Mouse (Mus musculus): ENCODE data around the gene Sars. TPM values are rescaled to one million over a fixed set of nuclear protein-coding genes. Genes with fewer than 3 reads are reported as not detected.
A peak's percentile ranks its signal among the peaks of the same experiment; 100 is the strongest.

Sars gene
- polyA plus RNA-seq, 2 experiments, result 80.2 to 108 TPM

DNA sequence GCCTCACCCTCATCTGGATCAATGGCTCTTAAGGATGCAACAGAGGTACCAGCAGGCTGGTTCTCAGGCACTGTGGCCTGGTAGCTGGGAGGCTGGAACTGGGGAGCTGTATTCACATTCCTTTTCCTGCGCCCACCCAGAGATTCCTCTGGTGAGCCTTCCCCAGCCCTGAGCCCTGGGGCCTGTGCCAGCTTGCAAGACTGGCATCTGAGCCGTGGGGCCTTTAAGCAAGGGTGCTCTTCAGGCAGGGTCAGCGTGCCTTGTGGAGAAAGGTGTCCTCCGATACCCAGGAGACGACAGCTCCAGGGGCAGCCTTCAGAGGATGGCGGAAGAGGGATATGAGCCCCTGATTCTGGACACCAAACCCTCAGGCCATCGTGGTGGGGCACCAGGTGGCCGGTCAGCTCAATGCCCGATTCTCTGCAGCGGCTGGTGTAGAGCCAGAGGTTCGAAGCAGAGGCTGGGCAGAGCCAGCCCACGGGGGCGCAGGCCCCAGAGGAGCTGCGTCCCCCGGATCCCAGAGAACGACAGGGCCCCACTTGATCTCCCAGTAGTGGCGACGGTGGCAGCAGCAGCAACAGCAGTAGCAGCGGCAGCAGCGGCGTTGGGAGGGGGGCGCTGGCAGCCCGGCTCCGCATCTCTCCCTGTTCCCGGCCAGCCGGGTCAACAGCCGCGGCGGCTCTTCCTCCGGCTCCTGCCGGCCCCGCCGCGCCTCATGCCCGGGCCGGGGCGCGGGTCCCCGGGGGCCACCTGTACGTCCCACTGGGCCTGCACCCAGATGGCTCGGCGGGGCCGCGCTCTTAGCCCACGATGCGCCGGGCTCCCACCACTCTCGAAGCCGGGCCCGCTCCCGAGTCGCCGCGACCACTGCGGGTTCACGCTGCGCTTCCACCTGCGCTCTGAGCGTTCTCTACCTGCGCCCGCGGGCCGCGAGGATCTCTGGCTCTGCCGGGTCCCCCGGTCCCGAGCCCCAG is 29.9 kb downstream of the Sars start, which contains the start of gene Celsr2:
TSS of gene Celsr2 (minus strand) at position 696 of the 974 bp plus-strand sequence.
- H3K9ac ChIP-seq (ENCODE audit: low read depth, low read length, severe bottlenecking), result peak within 1 kb of the TSS; percentile 62
- TF ChIP-seq POLR2A (IDR thresholded peaks at IDR 0.05; ENCODE audit: borderline replicate concordance, extremely low read depth, insufficient read depth, insufficient read length), result no peak
- H3K27me3 ChIP-seq (ENCODE audit: control insufficient read depth, insufficient read depth, low read length), result 0 out of 2 replicates have a peak, but pooled peaks cover 10% of the 10 kb centered on the region
- peaks cover 10% of the 10 kb centered on the region; the same call in 1 of the 2 replicates for H3K4me1 ChIP-seq (ENCODE audit: control insufficient read depth, insufficient read depth, low read length)
- H3K36me3 ChIP-seq (ENCODE audit: control insufficient read depth, insufficient read depth, low read length), result peaks cover 25% of the 10 kb centered on the region
- peaks cover 15% of the 10 kb centered on the region for H3K9me3 ChIP-seq (ENCODE audit: control insufficient read depth, low read length)
- H3K27ac ChIP-seq (replicated peaks; ENCODE audit: low read depth, low read length), result no peak within 1 kb of the TSS
- DNase-seq (ENCODE audit: low spot score) (peak; percentile 58), ATAC-seq (ENCODE audit: low FRiP score, low read depth) (0 out of 2 replicates have a peak, but pooled peaks have one; percentile 6)
- peak within 1 kb of the TSS; percentile 99 for H3K4me2 ChIP-seq (replicated peaks; ENCODE audit: low read depth, low read length, severe bottlenecking)
- 9% methylated on average over 32 of the region's 67 CpGs for WGBS
- peak within 1 kb of the TSS; percentile 69 for H3K4me3 ChIP-seq (replicated peaks; ENCODE audit: low read length)

DNA sequence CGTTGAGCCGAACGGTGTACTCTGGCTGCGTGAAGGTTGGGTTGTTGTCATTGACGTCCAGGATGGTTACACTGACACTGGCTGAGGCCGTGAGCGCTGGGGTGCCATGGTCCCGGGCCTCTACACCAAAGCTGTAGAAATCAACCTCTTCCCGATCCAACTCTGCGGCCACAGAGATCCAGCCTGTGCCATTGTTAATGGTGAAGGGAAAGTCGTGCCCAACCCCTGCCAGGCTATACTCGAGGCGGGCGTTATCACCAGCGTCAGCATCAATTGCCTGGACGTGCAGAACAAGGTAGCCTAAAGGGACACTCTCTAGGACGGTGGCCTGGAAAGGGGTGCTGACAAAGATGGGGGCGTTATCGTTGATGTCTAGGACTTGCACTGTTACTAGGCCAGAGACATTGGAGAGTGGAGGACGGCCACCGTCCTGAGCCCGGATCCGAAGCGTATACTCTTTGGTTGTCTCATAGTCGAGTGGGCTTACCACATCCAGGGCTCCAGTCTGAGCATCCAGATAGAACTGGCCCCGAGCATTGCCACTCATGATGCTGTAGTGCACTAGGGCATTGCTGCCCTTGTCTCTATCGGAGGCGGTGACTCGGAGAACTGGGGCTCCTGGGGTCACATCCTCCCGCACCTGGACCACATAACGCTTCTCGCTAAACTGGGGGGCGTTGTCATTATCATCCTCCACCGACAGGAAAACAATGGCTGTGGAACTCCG is 31.2 kb downstream of the Sars start:
- 96% methylated on average over 35 of the region's 35 CpGs for WGBS
- no peak for DNase-seq (ENCODE audit: low spot score)
- Histone ChIP-seq H3K27me3 (ENCODE audit: control insufficient read depth, insufficient read depth, low read length) (0 out of 2 replicates have a peak, but pooled peaks cover 10% of the 10 kb centered on the region), H3K36me3 (ENCODE audit: control insufficient read depth, insufficient read depth, low read length) (peaks cover 25% of the 10 kb centered on the region), H3K4me3 (replicated peaks; ENCODE audit: low read length) (no peak overlapping the region), H3K9ac (ENCODE audit: low read depth, low read length, severe bottlenecking) (no peak overlapping the region), H3K4me2 (replicated peaks; ENCODE audit: low read depth, low read length, severe bottlenecking) (no peak overlapping the region), H3K9me3 (ENCODE audit: control insufficient read depth, low read length) (peaks cover 15% of the 10 kb centered on the region), H3K27ac (replicated peaks; ENCODE audit: low read depth, low read length) (no peak overlapping the region), H3K4me1 (ENCODE audit: control insufficient read depth, insufficient read depth, low read length) (peaks cover 10% of the 10 kb centered on the region; the same call in 1 of the 2 replicates)
- ATAC-seq (ENCODE audit: low FRiP score, low read depth), result no peak
- TF ChIP-seq POLR2A (IDR thresholded peaks at IDR 0.05; ENCODE audit: borderline replicate concordance, extremely low read depth, insufficient read depth, insufficient read length), result no peak

DNA sequence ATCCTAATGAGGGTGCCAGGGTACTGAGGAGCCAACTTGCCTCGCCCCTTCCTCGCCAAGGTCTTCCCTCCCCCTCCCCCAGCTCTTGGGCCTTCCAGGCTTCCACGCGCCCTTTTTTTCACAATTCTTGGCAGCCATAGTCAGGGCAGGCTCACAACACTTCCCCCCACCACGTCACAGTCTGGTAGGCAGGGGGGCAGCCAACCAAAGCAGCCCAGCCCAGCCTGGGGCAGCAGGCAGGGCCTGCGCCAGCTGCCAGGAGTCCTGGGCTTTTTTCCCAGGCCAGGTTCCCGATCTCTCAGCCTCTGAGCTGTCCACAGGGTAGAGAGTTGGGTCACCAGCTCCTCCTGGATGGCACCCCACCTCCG is 33.3 kb downstream of the Sars start:
- 70% methylated on average over 7 of the region's 8 CpGs for WGBS
- Histone ChIP-seq H3K4me1 (ENCODE audit: control insufficient read depth, insufficient read depth, low read length) (peaks cover 10% of the 10 kb centered on the region; the same call in 1 of the 2 replicates), H3K4me2 (replicated peaks; ENCODE audit: low read depth, low read length, severe bottlenecking) (0 out of 2 replicates have a peak overlapping the region, but pooled peaks have one; percentile 13), H3K27me3 (ENCODE audit: control insufficient read depth, insufficient read depth, low read length) (0 out of 2 replicates have a peak, but pooled peaks cover 7% of the 10 kb centered on the region), H3K9ac (ENCODE audit: low read depth, low read length, severe bottlenecking) (peak overlapping the region; percentile 43; the same call in 1 of the 2 replicates), H3K4me3 (replicated peaks; ENCODE audit: low read length) (no peak overlapping the region), H3K27ac (replicated peaks; ENCODE audit: low read depth, low read length) (no peak overlapping the region), H3K9me3 (ENCODE audit: control insufficient read depth, low read length) (peaks cover 15% of the 10 kb centered on the region), H3K36me3 (ENCODE audit: control insufficient read depth, insufficient read depth, low read length) (peaks cover 27% of the 10 kb centered on the region)
- ATAC-seq (ENCODE audit: low FRiP score, low read depth) (no peak), DNase-seq (ENCODE audit: low spot score) (peak; percentile 38)
- no peak for TF ChIP-seq POLR2A (IDR thresholded peaks at IDR 0.05; ENCODE audit: borderline replicate concordance, extremely low read depth, insufficient read depth, insufficient read length)

DNA sequence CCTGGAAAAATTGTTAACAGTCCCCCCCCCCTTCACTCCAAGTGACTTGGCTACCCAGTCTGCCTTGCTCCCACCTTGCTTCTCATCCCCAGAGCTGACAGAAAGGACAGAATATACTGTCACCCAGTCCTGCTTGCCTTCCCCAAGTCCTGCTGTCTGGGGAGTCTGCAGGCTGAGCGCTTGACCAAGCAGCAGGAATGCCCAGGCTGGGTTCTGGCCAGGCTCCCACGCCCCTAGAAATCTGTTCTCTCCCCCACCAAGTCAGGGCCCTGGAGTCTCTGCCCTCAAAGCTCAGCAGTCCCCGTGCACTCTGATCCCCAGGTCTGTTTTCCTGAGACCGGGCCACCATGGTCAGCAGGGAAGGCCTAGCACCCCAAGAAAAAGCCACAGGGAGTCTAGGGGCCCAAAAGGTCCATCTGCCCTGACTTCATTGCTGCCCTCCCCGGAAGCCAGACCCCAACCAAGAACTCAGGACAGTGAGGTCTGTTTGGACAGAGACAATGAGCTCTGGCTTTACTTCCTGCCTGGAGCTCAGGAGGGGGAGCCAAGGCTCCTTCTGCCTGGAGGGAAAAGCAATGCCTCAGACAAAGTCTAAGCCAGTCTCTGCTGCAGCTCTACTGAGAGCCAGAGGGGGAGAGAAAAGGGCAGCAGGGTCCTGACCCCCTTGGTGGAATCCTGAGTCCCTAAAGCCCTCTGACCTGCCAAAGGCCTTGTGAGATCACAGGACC is 33.8 kb downstream of the Sars start:
- 0 out of 2 replicates have a peak, but pooled peaks cover 1% of the 10 kb centered on the region for H3K27me3 ChIP-seq (ENCODE audit: control insufficient read depth, insufficient read depth, low read length)
- no peak overlapping the region for H3K27ac ChIP-seq (replicated peaks; ENCODE audit: low read depth, low read length)
- H3K9me3 ChIP-seq (ENCODE audit: control insufficient read depth, low read length), result peaks cover 15% of the 10 kb centered on the region
- peak overlapping the region; percentile 43 for H3K9ac ChIP-seq (ENCODE audit: low read depth, low read length, severe bottlenecking)
- ATAC-seq (ENCODE audit: low FRiP score, low read depth) (no peak), DNase-seq (ENCODE audit: low spot score) (no peak)
- 0 out of 2 replicates have a peak overlapping the region, but pooled peaks have one; percentile 13 for H3K4me2 ChIP-seq (replicated peaks; ENCODE audit: low read depth, low read length, severe bottlenecking)
- no peak for TF ChIP-seq POLR2A (IDR thresholded peaks at IDR 0.05; ENCODE audit: borderline replicate concordance, extremely low read depth, insufficient read depth, insufficient read length)
- no peak overlapping the region for H3K4me3 ChIP-seq (replicated peaks; ENCODE audit: low read length)
- H3K36me3 ChIP-seq (ENCODE audit: control insufficient read depth, insufficient read depth, low read length), result peaks cover 32% of the 10 kb centered on the region
- 57% methylated on average over 5 of the region's 5 CpGs for WGBS
- H3K4me1 ChIP-seq (ENCODE audit: control insufficient read depth, insufficient read depth, low read length), result peaks cover 10% of the 10 kb centered on the region; the same call in 1 of the 2 replicates
